Mouse (Mus musculus) frontal cortex, postnatal 25 days (tissue): Measurements from ENCODE around the gene Gm21477.
"Not testable (repeated sequence)": the region's sequence is repeated elsewhere in the genome, so short reads cannot be mapped to it uniquely, and the experiment has no call there.

Experiments
- DNase-seq, 2 experiments: peaks; one replicate each; pipeline ENCODE4 v3.0.0; 2022; ENCODE audit warnings: low spot score in 2 of 2

Gene Gm21477

GRCm38 (mm10) chrY:87116521-87116920 is at the start of gene Gm21477:
Gene Gm21477 (plus strand): TSS chrY:87116821.
- DNase-seq: not testable (repeated sequence)
